Mouse (Mus musculus): ENCODE data around the gene Tesc.

Gene Tesc

GRCm38 (mm10) chr5:118076721-118077592 lies 49.4 kb downstream of the Tesc start:
- no peak for DNase-seq (ENCODE audit: low spot score)

GRCm38 (mm10) chr5:118078550-118078949 lies 51.0 kb downstream of the Tesc start:
- DNase-seq (ENCODE audit: low spot score) = no peak

- no peak for DNase-seq (ENCODE audit: low spot score)
These were observed 51.8 kb downstream of the Tesc start for GRCm38 (mm10) chr5:118079354-118079753.

- no peak for DNase-seq (ENCODE audit: low spot score)
These were observed 52.3 kb downstream of the Tesc start for GRCm38 (mm10) chr5:118079839-118080250.

GRCm38 (mm10) chr5:118081374-118081949 lies 53.9 kb downstream of the Tesc start:
- no peak for DNase-seq (ENCODE audit: low spot score)

GRCm38 (mm10) chr5:118081996-118082395 lies 54.5 kb downstream of the Tesc start:
- DNase-seq (ENCODE audit: low spot score) = no peak

- DNase-seq (ENCODE audit: low spot score) = no peak
These were observed 55.6 kb downstream of the Tesc start for GRCm38 (mm10) chr5:118083060-118083638.

- no peak for DNase-seq (ENCODE audit: low spot score)
These were observed 56.7 kb downstream of the Tesc start for GRCm38 (mm10) chr5:118084171-118084727.

GRCm38 (mm10) chr5:118085313-118085712 lies 57.8 kb downstream of the Tesc start:
- DNase-seq (ENCODE audit: low spot score) = no peak

- no peak for DNase-seq (ENCODE audit: low spot score)
These were observed 59.4 kb downstream of the Tesc start for GRCm38 (mm10) chr5:118086956-118087355.

- peak; percentile 25 for DNase-seq (ENCODE audit: low spot score)
These were observed 61.6 kb downstream of the Tesc start for GRCm38 (mm10) chr5:118089102-118089501.

- DNase-seq (ENCODE audit: low spot score) = no peak
These were observed 62.6 kb downstream of the Tesc start for GRCm38 (mm10) chr5:118090101-118090500.

- peak; percentile 31 for DNase-seq (ENCODE audit: low spot score)
These were observed 63.3 kb downstream of the Tesc start for GRCm38 (mm10) chr5:118090837-118091236.

- no peak for DNase-seq (ENCODE audit: low spot score)
These were observed 65.9 kb downstream of the Tesc start for GRCm38 (mm10) chr5:118093321-118094035.

GRCm38 (mm10) chr5:118095433-118095832 lies 67.9 kb downstream of the Tesc start:
- DNase-seq (ENCODE audit: low spot score) = no peak

- no peak for DNase-seq (ENCODE audit: low spot score)
These were observed 68.3 kb downstream of the Tesc start for GRCm38 (mm10) chr5:118095849-118096248.

GRCm38 (mm10) chr5:118096317-118096716 lies 68.8 kb downstream of the Tesc start:
- DNase-seq (ENCODE audit: low spot score) = no peak

GRCm38 (mm10) chr5:118099069-118099869 lies 71.7 kb downstream of the Tesc start:
- DNase-seq (ENCODE audit: low spot score) = no peak

- DNase-seq (ENCODE audit: low spot score) = no peak
These were observed 72.4 kb downstream of the Tesc start for GRCm38 (mm10) chr5:118099870-118100478.

- no peak for DNase-seq (ENCODE audit: low spot score)
These were observed 78.0 kb downstream of the Tesc start for GRCm38 (mm10) chr5:118105536-118105935.

GRCm38 (mm10) chr5:118106667-118107066 lies 79.1 kb downstream of the Tesc start:
- no peak for DNase-seq (ENCODE audit: low spot score)

Measured in urinary bladder, postnatal 14 days (tissue).